Mouse (Mus musculus): ENCODE measurements around the gene Rab30. TPM values are rescaled to one million over a fixed set of nuclear protein-coding genes. Genes with fewer than 3 reads are reported as not detected.
"Not testable (repeated sequence)": the region's sequence is repeated elsewhere in the genome, so short reads cannot be mapped to it uniquely, and the experiment has no call there.

Gene Rab30
- total RNA-seq, 2 experiments from 2014 or later, result 6.5 to 7.7 TPM

DNA sequence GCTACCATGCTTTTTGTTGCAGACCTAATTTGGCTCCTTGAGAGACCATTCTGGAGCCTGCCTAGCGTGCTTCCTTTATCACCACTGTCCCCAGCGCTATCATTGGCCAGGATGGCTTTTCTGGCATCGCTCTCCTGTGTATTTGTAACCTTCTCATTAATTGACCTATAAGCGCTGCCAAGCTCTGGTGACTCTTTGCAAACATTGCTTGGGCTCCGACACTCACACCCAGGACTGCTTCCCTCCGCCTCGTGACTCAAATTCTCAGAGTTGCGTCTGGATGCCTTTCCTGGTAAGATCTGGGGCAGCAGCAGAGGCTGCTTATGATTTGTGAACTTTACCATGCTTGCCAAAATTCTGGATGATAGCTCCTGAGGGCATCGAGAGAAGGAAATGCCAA is 19.8 kb downstream of the Rab30 start:
- no peak for TF ChIP-seq CTCF (IDR thresholded peaks at IDR 0.05)
- Histone ChIP-seq H3K4me3 (no peak overlapping the region), H3K27ac (peak overlapping the region; percentile 76)
- intact Hi-C loops (cut with DNase I), result no loop called here
- DNase-seq, result peak; percentile 51

- Histone ChIP-seq H3K4me3 (no peak overlapping the region), H3K27ac (peak overlapping the region; percentile 67)
- peak; percentile 62 for DNase-seq
- no peak for TF ChIP-seq CTCF (IDR thresholded peaks at IDR 0.05)
- intact Hi-C loops (cut with DNase I), result no loop called here
These were observed 24.0 kb downstream of the Rab30 start for GRCm38 (mm10) chr7:92765426-92765825.

DNA sequence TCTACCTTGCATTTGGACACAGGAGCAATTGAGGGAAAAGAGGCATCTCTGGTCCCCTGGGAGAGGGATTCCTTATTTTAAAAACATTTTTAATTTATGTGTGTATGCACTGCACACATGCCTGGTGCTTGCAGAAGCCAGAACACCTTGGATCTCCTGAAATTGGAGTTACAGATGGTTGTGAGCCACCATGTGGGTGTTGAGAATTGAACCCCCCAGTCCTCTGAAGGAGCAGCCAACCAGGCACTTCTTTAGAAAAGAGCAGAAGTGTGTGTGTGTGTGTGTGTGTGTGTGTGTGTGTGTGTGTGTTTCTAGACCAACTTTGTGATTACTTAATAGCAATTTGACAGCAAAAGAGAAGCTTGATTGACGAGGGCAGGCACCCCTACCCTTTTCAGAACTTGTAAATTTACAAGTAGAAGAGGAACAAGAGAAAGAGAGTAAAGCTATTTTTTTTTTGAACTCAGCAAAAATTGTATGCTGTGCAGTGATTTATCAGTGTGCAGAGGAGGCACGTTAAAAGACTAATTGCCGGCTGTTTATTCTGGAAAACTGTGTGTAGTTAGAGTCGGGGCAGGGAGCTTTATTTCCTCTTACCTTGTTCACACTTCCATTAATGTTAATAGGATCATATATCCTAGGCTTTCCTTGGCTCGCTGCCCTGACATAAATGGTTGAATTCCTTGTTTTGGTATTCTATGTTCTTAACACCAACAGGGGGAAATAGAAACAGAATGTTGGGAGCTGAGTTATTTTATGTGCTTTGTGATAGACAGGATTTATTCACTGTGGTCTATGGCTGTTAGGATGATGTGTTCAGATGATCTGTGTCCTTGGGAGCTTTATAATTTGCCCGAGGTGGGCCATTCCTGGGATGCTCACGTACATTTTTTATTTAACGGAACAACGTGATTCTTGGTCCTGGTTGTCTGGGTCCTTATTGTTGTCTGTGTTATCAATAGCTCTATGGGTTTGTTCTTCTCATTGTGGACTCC is 25.0 kb downstream of the Rab30 start:
- H3K4me3 ChIP-seq, result no peak overlapping the region
- intact Hi-C loops (cut with DNase I), result no loop called here
- no peak for DNase-seq

DNA sequence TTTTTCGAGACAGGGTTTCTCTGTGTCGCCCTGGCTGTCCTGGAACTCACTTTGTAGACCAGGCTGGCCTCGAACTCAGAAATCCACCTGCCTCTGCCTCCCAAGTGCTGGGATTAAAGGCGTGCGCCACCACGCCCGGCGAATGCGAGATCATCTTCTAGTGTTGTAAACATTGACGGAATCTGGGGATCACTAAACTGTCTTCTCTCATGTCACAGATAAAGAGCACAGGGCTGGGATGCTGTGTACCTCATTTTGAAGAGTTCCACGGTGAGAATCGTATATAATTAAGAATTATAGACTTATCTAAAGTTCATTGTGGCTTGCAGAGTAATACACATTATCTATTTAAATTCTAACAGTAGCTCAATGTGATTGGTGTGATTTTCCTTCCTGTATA is 26.7 kb downstream of the Rab30 start:
- H3K4me3 ChIP-seq; intact Hi-C loops (cut with DNase I); DNase-seq; H3K27ac ChIP-seq: not testable (repeated sequence)

More for the DNA sequence above, 25.0 kb downstream of the Rab30 start:
- H3K27ac ChIP-seq, result peak overlapping the region; percentile 67
- TF ChIP-seq CTCF (IDR thresholded peaks at IDR 0.05), result no peak

- no peak overlapping the region for H3K4me3 ChIP-seq
- intact Hi-C loops (cut with DNase I), result no loop called here
- H3K27ac ChIP-seq, result no peak overlapping the region
- no peak for TF ChIP-seq CTCF (IDR thresholded peaks at IDR 0.05)
- DNase-seq, result no peak
These were observed 27.5 kb downstream of the Rab30 start for GRCm38 (mm10) chr7:92768859-92769258.

DNA sequence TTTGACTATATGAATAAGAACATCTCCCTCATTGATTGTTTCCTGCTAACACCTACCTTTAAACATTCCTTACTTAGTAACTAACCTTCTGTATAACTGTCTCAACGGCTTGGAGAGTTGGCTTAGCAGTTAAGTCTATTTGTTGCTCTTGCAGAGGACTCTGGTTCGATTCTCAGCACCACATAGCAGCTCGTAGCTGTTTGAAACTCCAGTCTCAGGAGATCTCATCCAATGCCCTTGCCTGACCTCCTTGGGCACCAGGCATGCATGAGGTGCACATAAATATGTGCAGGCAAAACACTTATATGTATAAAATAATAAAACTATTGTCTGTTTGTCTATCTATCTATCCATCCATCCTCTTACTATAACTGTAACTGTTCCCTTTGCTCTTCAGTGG is 31.6 kb downstream of the Rab30 start:
- intact Hi-C loops (cut with DNase I), result no loop called here

GRCm38 (mm10) chr7:92773596-92773995 is 32.2 kb downstream of the Rab30 start:
- Histone ChIP-seq H3K27ac (no peak overlapping the region), H3K4me3 (no peak overlapping the region)
- TF ChIP-seq CTCF (IDR thresholded peaks at IDR 0.05), result no peak
- DNase-seq, result no peak
- intact Hi-C loops (cut with DNase I), result no loop called here

More for the DNA sequence above, 31.6 kb downstream of the Rab30 start:
- peak overlapping the region; percentile 64; the same call in 1 of the 2 replicates for H3K27ac ChIP-seq
- H3K4me3 ChIP-seq, result no peak overlapping the region
- TF ChIP-seq CTCF (IDR thresholded peaks at IDR 0.05), result no peak
- DNase-seq, result no peak

- intact Hi-C loops (cut with DNase I), result no loop called here
These were observed 33.3 kb downstream of the Rab30 start for GRCm38 (mm10) chr7:92774741-92775140.

DNA sequence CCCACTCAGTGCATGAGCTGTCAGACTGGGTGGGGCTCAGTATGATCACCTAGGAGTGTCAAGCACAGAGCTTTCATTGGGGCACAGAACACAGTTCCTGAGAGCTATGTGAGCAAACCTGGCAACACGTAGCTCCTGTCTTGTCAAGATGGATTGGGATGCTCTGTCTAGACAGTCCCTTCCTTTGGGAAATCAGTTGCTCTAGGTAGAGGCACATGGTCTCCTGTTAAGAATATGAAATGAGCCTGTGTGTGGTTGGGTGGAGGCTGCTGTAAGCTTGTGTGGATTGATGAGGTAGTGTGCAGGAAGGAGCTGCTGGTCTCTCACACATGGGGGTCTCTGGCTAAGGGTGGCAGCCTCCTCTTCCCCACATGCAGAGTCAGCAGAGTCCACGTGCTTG is 34.3 kb downstream of the Rab30 start:
- intact Hi-C loops (cut with DNase I), result no loop called here
- H3K27ac ChIP-seq, result peak overlapping the region; percentile 82; the same call in 1 of the 2 replicates
- no peak for DNase-seq
- no peak for TF ChIP-seq CTCF (IDR thresholded peaks at IDR 0.05)
- H3K4me3 ChIP-seq, result no peak overlapping the region

More at GRCm38 (mm10) chr7:92774741-92775140, 33.3 kb downstream of the Rab30 start:
- Histone ChIP-seq H3K27ac (no peak overlapping the region), H3K4me3 (no peak overlapping the region)
- TF ChIP-seq CTCF (IDR thresholded peaks at IDR 0.05), result no peak
- DNase-seq, result no peak

DNA sequence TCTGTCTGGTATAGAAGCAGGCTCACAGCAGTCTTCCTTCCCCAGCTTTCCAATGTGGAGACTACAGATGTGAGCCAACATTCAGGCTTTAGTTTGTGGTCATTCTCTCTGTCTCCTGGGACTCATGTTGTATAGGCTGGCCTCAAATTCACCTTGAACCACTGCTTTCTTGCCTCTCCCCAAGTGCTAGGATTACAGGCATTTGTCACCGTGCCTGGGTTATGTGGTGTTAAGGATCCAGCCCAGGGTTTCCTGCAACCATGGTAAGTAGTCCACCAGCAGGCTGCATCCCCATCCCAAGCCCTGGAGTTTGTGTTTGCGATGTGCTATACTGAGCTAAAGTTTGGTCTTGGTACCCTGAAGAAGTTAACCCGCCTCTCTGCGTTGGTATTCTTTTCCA is 35.2 kb downstream of the Rab30 start:
- peak overlapping the region; percentile 82 for H3K27ac ChIP-seq
- intact Hi-C loops (cut with DNase I), result no loop called here
- TF ChIP-seq CTCF (IDR thresholded peaks at IDR 0.05), result no peak
- H3K4me3 ChIP-seq, result peak overlapping the region; percentile 61
- DNase-seq, result peak; percentile 50

- peak; percentile 75 for DNase-seq
- Histone ChIP-seq H3K27ac (peak overlapping the region; percentile 82), H3K4me3 (peak overlapping the region; percentile 61)
- TF ChIP-seq CTCF (IDR thresholded peaks at IDR 0.05), result no peak
- intact Hi-C loops (cut with DNase I), result no loop called here
These were observed 35.9 kb downstream of the Rab30 start for GRCm38 (mm10) chr7:92777108-92777973.

DNA sequence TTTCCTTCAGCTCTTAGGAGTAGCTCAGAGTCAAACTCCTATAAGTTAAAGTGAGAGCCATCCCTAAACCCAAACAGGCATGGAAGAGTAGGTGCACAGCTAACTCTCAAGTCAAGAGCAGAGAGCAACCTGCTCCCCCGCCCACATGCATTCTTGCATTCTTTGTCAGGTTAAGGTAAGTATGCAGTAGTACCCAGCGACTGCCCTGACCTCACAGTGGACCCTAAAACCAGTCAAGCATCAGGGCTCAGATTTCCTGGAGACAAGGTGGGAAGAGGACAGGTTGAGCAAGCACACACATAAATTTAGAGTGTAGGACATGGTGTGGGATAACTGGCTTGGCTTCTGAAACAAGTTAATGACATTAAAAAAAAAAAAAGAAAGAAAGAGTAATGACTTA is 37.7 kb downstream of the Rab30 start:
- intact Hi-C loops (cut with DNase I), result no loop called here
- DNase-seq, result no peak
- no peak overlapping the region for H3K4me3 ChIP-seq
- TF ChIP-seq CTCF (IDR thresholded peaks at IDR 0.05), result no peak
- H3K27ac ChIP-seq, result no peak overlapping the region

DNA sequence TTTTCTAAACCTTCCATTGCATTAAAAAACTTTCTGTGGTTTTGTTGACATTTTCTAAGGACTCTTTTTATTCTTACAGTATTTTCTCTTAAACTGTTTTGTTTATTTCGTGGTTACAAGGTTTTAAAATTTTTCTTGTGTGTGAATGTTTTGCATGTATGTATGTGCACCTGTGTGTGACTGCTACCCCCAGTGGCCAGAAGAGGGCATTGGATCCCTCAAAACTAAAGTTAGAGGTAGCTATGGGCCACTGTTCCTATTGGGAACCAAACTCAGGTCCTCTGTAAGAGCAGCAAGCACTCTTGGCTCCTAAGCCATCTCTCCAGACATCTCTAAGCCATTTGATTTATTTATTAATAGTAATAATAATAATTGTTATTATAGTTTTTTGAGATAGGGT is 40.0 kb downstream of the Rab30 start:
- Histone ChIP-seq H3K27ac (no peak overlapping the region), H3K4me3 (no peak overlapping the region)
- TF ChIP-seq CTCF (IDR thresholded peaks at IDR 0.05), result peak; percentile 22; the same call in 1 of the 2 replicates
- no peak for DNase-seq
- intact Hi-C loops (cut with DNase I), result no loop called here

All from gastrocnemius, adult 2 months (tissue).